Mouse (Mus musculus): Measurements from ENCODE around the gene Olfr544.

Gene Olfr544

DNA sequence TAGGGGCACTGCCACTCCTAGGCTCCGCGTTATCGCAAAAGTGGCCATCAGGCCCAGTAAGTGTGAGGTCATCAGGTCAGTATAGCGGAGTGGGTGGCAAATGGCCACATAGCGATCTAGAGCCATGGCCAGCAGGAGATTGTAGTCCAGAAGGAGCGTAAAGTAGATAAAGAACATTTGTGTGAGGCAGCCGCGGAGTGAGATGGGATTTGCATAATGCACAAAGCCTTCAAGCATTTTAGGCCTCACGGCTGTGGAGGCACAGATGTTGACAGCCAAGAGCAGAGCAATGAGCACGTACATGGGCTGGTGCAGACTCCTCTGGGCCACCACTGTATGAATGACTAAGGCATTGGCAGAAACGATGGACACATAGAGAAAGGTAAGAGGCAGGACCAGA lies 10.7 kb downstream of the Olfr544 start:
- 64% methylated on average over 11 of the region's 11 CpGs for WGBS

DNA sequence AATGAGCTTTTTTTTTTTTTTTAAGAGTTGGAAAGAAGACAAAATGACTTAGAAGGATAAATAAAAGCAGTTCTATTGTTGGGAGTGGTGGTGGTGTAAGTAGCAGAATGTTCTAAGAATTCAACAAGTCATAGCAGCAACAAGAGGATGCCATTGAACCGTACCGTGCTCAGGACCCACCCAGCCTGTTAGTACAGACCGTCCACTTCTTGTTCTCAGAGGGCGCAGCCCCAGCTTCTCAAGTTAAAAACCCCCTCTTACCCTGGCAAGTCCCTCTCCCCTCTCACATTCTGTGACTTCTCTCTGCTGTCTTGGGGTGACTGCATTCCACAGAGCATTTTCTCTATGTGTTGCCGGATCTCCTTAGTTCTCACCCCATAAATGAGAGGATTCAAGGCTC lies 11.5 kb downstream of the Olfr544 start:
- WGBS: 90% methylated on average over 5 of the region's 5 CpGs

DNA sequence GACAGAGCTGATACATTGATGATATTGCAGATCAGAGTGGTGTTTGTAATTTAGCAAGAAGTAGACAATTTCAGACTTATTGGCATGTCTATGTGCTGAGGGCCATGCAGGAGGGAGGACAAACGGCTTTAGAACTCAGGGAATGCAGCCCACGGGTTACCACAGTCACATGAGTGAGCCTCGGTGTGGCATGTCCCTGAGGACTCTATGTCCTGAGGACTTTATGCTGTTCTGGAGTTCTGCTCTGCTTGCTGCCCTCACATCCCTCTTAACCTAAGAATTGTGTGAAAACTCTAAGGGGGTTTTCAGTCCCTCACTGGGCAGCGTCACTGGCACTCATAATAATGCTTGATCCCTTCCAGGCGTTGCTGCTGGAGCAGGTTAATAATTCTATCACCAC lies 15.4 kb downstream of the Olfr544 start:
- 82% methylated on average over 5 of the region's 5 CpGs for WGBS

DNA sequence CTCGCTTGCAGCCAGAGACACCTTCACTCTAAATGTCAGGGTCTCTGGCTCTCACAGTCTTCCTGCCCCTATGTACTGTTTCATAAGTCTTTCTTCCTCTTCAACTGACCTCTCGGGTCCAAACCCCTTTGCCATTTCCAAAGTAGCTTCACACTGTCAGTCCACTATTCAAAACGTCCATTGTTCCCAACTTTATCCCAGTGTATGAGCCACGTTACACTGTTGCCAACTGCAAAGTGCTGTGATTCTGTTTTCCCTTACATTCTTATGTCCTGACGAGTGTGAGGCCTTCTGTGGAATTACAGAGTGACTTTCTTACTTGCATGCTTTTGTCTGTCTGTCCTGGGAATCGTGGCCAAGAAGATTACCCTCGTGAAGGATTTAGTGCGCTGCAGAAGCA lies 20.5 kb downstream of the Olfr544 start:
- 86% methylated on average over 8 of the region's 8 CpGs for WGBS

DNA sequence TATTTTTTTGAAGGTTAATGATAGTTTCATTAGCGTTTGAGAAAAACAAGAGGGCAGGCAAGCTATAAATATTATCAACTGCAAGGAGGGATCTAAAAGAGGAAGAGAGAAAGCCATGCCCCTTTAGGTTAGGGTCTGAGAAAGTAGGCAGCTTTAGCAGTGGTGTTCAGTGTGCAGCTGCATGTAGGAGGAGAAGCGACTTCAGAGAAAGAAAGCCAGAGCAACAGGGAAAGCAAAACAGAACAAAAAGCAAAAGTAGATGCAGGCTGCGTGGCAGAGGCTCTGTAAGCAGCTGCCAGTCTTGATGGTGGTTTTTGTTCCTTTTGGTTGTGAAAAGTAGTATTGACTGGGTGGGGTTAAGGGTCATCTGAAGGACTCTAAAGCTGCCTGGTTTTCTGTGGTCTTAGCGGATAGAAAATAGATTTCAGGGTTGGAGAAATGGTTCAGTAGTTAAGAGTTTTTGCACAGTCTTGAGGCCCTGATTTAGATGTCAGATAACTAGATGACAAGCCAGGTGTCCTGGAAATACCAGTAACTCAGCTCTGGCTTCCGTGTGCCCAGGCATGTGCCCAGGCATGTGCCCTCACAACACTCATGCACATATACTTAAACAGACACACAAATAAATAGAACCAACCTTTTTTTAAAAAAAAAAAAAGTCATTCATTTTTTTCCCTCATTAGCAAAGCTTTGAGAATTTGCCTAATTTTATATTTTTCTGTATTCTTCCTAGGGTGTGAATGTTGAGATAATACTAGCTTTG lies 29.3 kb downstream of the Olfr544 start:
- WGBS: 82% methylated on average over 5 of the region's 5 CpGs

DNA sequence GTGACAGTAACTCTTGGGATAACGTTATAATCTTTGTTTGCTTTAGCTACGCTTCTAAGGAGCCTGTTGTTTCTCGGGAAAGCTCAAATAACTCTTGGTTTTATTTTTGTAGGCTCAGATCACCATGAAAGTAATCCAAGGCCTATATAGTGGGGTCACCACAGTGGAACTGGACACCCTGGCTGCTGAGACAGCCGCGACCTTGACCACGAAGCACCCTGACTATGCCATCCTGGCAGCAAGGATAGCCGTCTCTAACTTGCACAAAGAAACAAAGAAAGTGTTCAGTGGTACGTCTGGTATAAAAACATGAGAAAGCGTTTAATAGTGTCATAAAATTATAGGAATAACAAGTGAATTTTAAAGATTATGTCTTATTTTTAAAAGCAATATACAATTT lies 41.7 kb downstream of the Olfr544 start:
- 92% methylated on average over 9 of the region's 9 CpGs for WGBS

DNA sequence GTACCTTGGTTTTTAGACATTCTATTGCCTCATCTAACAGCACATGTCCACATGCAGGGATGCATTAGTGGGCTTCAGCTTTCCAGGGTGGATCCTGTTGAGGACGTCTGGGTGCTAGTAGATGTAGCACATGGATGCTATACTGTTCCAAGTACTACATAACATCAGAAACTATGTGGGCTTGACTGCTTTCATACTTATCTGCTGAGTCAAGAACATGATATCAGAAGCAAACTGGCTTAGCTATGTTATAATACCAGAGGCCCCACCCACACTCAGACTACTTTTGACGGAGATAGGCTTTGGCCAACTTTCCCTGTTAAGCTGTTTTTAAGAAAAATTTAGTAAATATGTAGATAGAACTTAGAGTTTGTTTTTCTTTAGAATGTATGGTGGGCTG lies 43.8 kb downstream of the Olfr544 start:
- 90% methylated on average over 2 of the region's 2 CpGs for WGBS

DNA sequence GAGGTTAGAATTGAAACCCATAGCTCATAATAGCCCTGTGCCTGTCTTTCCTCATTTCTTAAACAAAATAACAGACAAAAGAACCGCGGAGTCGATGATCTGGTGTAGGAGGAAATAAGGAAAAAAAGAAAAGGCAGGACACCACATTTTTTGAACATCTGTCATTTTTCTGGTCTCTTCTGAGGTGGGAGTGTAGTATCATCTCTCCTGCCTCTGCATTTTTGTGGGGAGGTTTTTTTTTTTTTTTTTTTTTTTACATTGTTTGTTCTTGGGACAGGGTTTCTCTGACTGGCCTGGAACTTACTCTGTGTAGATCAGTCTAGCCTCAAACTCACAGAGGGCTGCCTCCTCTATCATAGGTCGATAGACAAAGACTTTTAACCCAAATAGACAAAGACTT lies 45.7 kb downstream of the Olfr544 start:
- WGBS: 2% methylated on average over 4 of the region's 4 CpGs

DNA sequence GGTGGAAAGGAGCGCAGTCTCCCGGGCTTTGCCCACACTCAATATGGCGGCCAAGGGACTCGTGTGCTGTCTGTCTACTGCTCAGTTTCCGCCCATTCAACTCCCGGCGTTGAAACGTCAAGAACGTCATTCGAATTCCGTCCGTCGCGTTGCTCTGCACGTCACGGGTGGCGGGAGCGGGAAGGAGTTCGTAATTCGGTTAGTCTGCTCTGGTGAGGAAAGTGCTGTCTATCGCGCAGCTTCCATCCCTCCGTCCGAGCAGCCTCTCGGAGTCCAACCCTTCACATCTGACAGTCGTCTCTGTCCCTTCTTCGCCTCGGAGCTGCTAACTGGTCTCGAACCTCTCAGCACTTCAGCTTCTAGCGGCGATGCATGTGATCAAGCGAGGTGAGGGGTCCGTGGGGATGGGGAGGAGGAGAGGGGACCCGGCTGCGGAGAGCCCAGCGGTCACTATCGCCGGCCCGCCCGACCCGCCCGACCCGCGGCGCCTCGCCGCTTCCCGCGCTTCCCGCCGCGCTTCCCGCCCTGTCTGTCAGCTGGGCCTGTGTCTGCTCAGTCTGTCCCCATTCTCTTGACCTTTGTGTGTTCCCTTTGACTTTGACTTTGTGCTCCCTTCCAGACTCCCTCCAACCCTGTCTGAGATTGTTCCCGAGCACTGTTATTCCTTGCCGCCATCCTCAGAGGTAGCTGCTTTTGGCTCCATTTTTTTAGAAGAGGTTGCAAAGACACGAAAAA lies 46.3 kb downstream of the Olfr544 start, which contains the start of gene Rrm1:
Gene Rrm1, plus strand, starts transcription at position 39 of the 735 bp plus-strand sequence.
- WGBS: under 1% methylated on average over 56 of the region's 56 CpGs

DNA sequence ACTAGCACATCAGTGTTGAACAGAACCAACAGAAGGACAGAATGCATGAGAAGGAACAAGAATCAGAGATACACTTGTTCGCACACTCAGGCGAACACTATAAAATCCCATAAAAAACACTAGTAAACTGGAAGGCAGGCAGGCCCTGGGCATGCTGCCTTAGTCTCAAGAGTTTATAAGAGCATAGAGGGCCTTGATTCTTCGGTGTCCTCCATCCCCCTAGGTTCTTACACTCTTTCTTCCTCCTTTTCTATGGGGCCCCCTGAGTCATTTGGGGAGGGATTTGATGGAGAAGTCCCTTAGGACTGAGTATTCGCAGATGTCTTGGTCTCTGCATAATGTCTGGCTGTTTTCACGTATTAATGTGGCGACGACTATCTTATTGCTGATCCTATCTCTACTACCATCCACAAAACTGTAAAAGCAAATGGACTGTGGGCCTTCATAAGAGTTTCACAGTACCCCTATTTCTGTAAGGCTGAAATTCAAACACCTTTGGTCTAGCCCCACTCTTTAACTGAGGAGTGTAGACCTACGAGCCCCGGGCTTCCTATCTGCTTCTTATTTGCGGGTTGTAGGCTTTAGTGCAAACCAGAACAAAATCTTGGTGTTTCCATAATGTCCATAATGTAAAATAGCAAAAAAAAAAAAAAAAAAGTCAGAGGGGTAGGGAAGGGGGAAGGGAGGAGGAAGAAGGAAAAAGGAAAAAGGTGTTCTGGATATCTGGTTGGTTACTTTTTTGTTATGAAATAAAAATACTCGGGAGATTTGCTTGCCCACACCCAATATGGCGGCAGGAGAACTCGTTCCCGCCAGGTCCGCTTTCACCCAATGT lies 47.1 kb downstream of the Olfr544 start:
- 49% methylated on average over 15 of the region's 15 CpGs for WGBS

DNA sequence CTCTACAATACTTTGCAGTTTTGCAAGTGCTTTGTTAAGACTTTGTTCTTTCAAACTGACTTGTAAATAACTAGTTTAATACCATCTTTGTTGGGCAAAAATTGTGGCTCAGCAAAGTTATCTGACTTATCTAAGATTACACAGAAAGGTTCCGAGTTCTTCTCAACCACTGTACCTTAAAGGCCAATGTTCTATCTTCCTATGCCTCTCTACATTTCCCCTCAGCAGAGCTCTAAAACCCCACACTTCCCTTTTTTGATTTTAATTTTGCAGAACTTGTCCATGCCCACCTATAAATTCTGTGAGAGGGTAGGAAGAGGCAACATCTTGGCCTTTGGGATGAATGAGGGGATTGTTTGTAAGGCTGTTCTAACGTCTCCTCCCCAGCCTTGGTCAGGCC lies 53.8 kb downstream of the Olfr544 start:
- 85% methylated on average over 2 of the region's 2 CpGs for WGBS
